Mouse (Mus musculus) spleen, adult 2 months (tissue): ENCODE results near the gene Shb. TPM values are rescaled to one million over a fixed set of nuclear protein-coding genes. Genes with fewer than 3 reads are reported as not detected.

ENCODE experiments used
- DNase-seq, 2 experiments: peaks; one replicate each; pipeline versions ENCODE4 v3.0.0 to v3.0.0-alpha.2; 2012 to 2021; ENCODE audit warnings: low spot score in 2 of 2, low read depth in 1 of 2
- H3K27ac ChIP-seq: fragments of 200-500 bp; 2 replicates; pipeline ENCODE4 v1.5.1; 2012; ENCODE audit warnings: low read length, inconsistent platforms; ENCODE audit not compliant: insufficient read depth
- H3K27me3 ChIP-seq: fragments of 200-500 bp; 2 replicates; pipeline ENCODE4 v1.6.1; 2012; ENCODE audit warnings: mild to moderate bottlenecking, moderate library complexity, low read length, inconsistent platforms; ENCODE audit not compliant: control insufficient read depth, insufficient read depth
- H3K36me3 ChIP-seq: fragments of 200-500 bp; 2 replicates; pipeline ENCODE4 v1.6.1; 2012; ENCODE audit warnings: mild to moderate bottlenecking, low read length, inconsistent platforms; ENCODE audit not compliant: control insufficient read depth, insufficient read depth
- H3K4me1 ChIP-seq: fragments of 200-500 bp; 2 replicates; pipeline ENCODE4 v1.6.1; 2011; ENCODE audit warnings: inconsistent platforms; ENCODE audit not compliant: control insufficient read depth, insufficient read depth, insufficient read length
- H3K4me3 ChIP-seq: fragments of 200-500 bp; 2 replicates; pipeline ENCODE4 v1.5.1; 2011; ENCODE audit warnings: mild to moderate bottlenecking, inconsistent platforms; ENCODE audit not compliant: insufficient read depth, insufficient read length; ENCODE audit errors: extremely low read depth
- CTCF ChIP-seq: fragments of 200-500 bp; IDR thresholded peaks from 2 replicates; pipeline ENCODE4 v1.5.1; 2011; ENCODE audit warnings: mild to moderate bottlenecking, inconsistent platforms; ENCODE audit not compliant: insufficient read depth, insufficient read length, insufficient replicate concordance; ENCODE audit errors: extremely low read depth
- POLR2A ChIP-seq: fragments of 200-500 bp; IDR thresholded peaks from 2 replicates; pipeline ENCODE4 v1.6.1; 2011; ENCODE audit warnings: low read depth, low read length, inconsistent platforms
- WGBS: fragments of 180-500 bp; shearing (Covaris S2); methylation state at CpG from one replicate; pipeline ENCODE4 v1.1.7; 2018; 5-methylcytosine and 5-hydroxymethylcytosine counted together
- polyA plus RNA-seq: library from polyadenylated mRNA; depleted of rRNA; stranded (reverse); fragments of >200 nt; gene quantifications from 2 replicates; pipeline ENCODE4 v1.2.3, GENCODE M21; 2012

The Shb gene
- polyA plus RNA-seq, 1 experiment, result 8.6 TPM

GRCm38 (mm10) chr4:45423406-45423805 lies 108.9 kb downstream of the Shb start:
- DNase-seq, result no peak
- no peak overlapping the region for H3K4me3 ChIP-seq

GRCm38 (mm10) chr4:45422640-45423039 lies 109.6 kb downstream of the Shb start:
- no peak for DNase-seq

More at GRCm38 (mm10) chr4:45423406-45423805, 108.9 kb downstream of the Shb start:
- 77% methylated on average over 8 of the region's 8 CpGs for WGBS
- H3K4me1 ChIP-seq, result no peaks in the 10 kb centered on the region
- no peaks in the 10 kb centered on the region for H3K27me3 ChIP-seq
- TF ChIP-seq POLR2A (no peak), CTCF (no peak)
- H3K27ac ChIP-seq, result no peak overlapping the region
- no peaks in the 10 kb centered on the region for H3K36me3 ChIP-seq

GRCm38 (mm10) chr4:45421519-45422260 lies 110.6 kb downstream of the Shb start:
- no peaks in the 10 kb centered on the region for H3K27me3 ChIP-seq
- H3K4me3 ChIP-seq, result no peak overlapping the region
- TF ChIP-seq POLR2A, result no peak
- no peak for TF ChIP-seq CTCF
- no peaks in the 10 kb centered on the region for H3K36me3 ChIP-seq
- WGBS, result 68% methylated on average over 11 of the region's 11 CpGs
- no peak for DNase-seq
- H3K27ac ChIP-seq, result no peak overlapping the region
- 0 out of 2 replicates have a peak, but pooled peaks cover 2% of the 10 kb centered on the region for H3K4me1 ChIP-seq

More at GRCm38 (mm10) chr4:45422640-45423039, 109.6 kb downstream of the Shb start:
- TF ChIP-seq CTCF (no peak), POLR2A (no peak)
- Histone ChIP-seq H3K27ac (no peak overlapping the region), H3K4me3 (no peak overlapping the region), H3K36me3 (no peaks in the 10 kb centered on the region), H3K27me3 (no peaks in the 10 kb centered on the region), H3K4me1 (0 out of 2 replicates have a peak, but pooled peaks cover 2% of the 10 kb centered on the region)
- WGBS, result 89% methylated on average over 10 of the region's 10 CpGs

DNA sequence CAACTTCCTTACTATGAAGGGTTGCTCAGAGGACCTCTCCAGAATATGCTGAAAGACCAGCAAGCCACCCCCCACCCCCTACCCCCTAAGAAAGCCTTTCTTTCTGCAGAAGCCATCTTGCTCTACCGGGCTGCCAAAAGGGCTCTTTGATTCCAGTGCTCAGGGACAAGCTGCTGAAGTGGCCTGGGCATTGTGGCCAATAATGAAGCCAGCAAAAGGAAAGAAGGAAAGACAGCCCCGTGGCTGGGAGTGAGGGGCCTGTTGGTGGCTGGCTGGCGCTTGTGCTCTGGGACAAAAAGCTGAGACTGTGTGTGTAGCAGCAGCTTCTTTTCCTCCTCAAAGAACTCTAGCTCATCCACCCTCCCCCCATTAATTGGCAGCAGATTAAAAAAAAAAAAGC lies 111.5 kb downstream of the Shb start:
- Histone ChIP-seq H3K27me3 (no peaks in the 10 kb centered on the region), H3K36me3 (no peaks in the 10 kb centered on the region), H3K4me1 (0 out of 2 replicates have a peak, but pooled peaks cover 2% of the 10 kb centered on the region), H3K4me3 (no peak overlapping the region), H3K27ac (no peak overlapping the region; the same call in 1 of the 2 replicates)
- no peak for DNase-seq
- TF ChIP-seq POLR2A, result no peak
- no peak for TF ChIP-seq CTCF
- 75% methylated on average over 3 of the region's 3 CpGs for WGBS

- Histone ChIP-seq H3K4me1 (0 out of 2 replicates have a peak, but pooled peaks cover 2% of the 10 kb centered on the region), H3K27ac (no peak overlapping the region), H3K4me3 (no peak overlapping the region), H3K36me3 (no peaks in the 10 kb centered on the region), H3K27me3 (no peaks in the 10 kb centered on the region)
- DNase-seq, result no peak
- 91% methylated on average over 4 of the region's 4 CpGs for whole genome bisulfite sequencing
- no peak for TF ChIP-seq POLR2A
- TF ChIP-seq CTCF, result no peak
These were observed 113.2 kb downstream of the Shb start for GRCm38 (mm10) chr4:45419051-45419450.

- H3K27ac ChIP-seq, result no peak overlapping the region
- H3K4me1 ChIP-seq, result 0 out of 2 replicates have a peak, but pooled peaks cover 2% of the 10 kb centered on the region
- WGBS, result 48% methylated on average over 9 of the region's 11 CpGs
- H3K36me3 ChIP-seq, result no peaks in the 10 kb centered on the region
- H3K27me3 ChIP-seq, result no peaks in the 10 kb centered on the region
- peak; percentile 35 to 38 for DNase-seq
- no peak overlapping the region for H3K4me3 ChIP-seq
- TF ChIP-seq POLR2A, result no peak
- peak; percentile 76; the same call in 1 of the 2 replicates for TF ChIP-seq CTCF
These were observed 113.9 kb downstream of the Shb start for GRCm38 (mm10) chr4:45418229-45418950.

- H3K27ac ChIP-seq, result no peak overlapping the region
- H3K36me3 ChIP-seq, result no peaks in the 10 kb centered on the region
- DNase-seq, result no peak
- WGBS, result 84% methylated on average over 7 of the region's 7 CpGs
- no peaks in the 10 kb centered on the region for H3K27me3 ChIP-seq
- H3K4me3 ChIP-seq, result no peak overlapping the region
- TF ChIP-seq CTCF, result no peak
- H3K4me1 ChIP-seq, result 0 out of 2 replicates have a peak, but pooled peaks cover 2% of the 10 kb centered on the region
These were observed 116.0 kb downstream of the Shb start for GRCm38 (mm10) chr4:45416314-45416713.
